Mouse (Mus musculus): ENCODE results near the gene Lpcat2b. TPM values are rescaled to one million over a fixed set of nuclear protein-coding genes. Genes with fewer than 3 reads are reported as not detected.

Gene Lpcat2b
- polyA plus RNA-seq, 1 experiment from 2014 or later: not detected

DNA sequence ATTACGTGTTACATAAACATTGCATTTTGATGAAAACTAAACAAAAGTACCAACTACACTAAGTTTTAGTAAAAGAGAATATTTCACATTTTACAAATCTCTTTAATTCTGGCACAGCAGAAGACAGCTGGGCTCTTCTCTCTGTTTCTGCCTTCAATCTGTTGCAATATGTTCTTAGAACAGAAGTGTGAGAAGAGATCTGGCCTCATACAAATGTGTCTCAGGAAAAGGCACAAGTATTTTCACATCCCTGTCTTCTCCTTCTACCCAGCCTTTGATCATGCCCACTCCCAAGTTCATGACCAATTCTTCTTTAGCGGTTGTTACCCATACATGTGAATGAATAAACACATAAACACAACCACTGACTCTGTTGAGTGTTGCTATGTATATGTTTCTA lies 16.3 kb upstream of the Lpcat2b start:
- H3K36me3 ChIP-seq: no peaks in the 10 kb centered on the region
- no peak overlapping the region for H3K27ac ChIP-seq
- ATAC-seq (ENCODE audit: low FRiP score): no peak
- H3K9me3 ChIP-seq: no peaks in the 10 kb centered on the region
- no peak overlapping the region for H3K9ac ChIP-seq
- WGBS: 87% methylated on average over 2 of the region's 2 CpGs
- no peaks in the 10 kb centered on the region for H3K4me1 ChIP-seq (replicated peaks)
- H3K4me2 ChIP-seq: no peak overlapping the region
- H3K4me3 ChIP-seq: no peak overlapping the region
- no peaks in the 10 kb centered on the region for H3K27me3 ChIP-seq

DNA sequence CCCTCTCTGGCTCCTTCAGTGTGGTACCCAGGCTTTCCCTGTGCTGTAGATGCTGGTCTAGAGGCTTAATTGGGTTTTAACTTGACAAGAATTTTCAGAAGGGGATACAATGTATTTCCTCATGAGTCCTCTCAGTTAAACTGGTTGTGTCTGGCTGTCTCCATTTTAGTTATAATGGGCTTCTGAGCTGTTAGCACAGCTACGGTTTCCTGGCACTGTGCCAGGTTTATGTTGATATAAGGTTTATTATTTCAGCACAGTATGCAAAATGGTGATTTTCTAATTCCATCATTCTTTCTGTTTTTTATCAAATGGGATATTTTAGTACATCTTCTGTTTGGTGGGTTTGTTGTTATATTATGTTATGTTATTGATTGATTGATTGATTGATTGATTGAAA lies 9.7 kb upstream of the Lpcat2b start:
- H3K4me3 ChIP-seq: no peak overlapping the region
- H3K4me1 ChIP-seq (replicated peaks): no peaks in the 10 kb centered on the region
- ATAC-seq (ENCODE audit: low FRiP score): no peak
- no peak overlapping the region for H3K27ac ChIP-seq
- H3K4me2 ChIP-seq: no peak overlapping the region
- H3K36me3 ChIP-seq: no peaks in the 10 kb centered on the region
- no peaks in the 10 kb centered on the region for H3K27me3 ChIP-seq
- 64% methylated on average over 1 of the region's 1 CpGs for WGBS
- no peak overlapping the region for H3K9ac ChIP-seq
- no peaks in the 10 kb centered on the region for H3K9me3 ChIP-seq

DNA sequence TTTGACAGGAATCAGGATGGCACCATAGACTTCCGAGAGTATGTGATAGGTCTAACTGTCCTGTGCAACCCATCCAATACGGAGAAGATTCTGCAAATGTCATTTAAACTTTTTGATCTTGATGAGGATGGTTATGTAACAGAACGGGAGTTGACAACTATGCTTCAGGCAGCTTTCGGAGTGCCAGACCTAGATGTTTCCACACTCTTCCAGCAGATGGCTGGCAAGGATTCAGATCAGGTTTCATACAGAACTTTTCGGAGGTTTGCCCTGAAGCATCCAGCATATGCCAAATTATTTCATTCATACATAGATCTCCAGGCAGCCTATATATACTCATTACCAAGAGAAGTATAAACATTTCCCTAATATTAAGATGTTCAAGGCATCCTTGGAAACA lies 2.7 kb downstream of the Lpcat2b start:
- 91% methylated on average over 5 of the region's 5 CpGs for WGBS
- H3K4me2 ChIP-seq: no peak overlapping the region
- ATAC-seq (ENCODE audit: low FRiP score): no peak
- H3K27me3 ChIP-seq: peaks cover 4% of the 10 kb centered on the region; the same call in 1 of the 2 replicates
- no peak overlapping the region for H3K9ac ChIP-seq
- H3K9me3 ChIP-seq: no peaks in the 10 kb centered on the region
- peaks cover 12% of the 10 kb centered on the region for H3K4me1 ChIP-seq (replicated peaks)
- no peak overlapping the region for H3K4me3 ChIP-seq
- H3K27ac ChIP-seq: no peak overlapping the region
- no peaks in the 10 kb centered on the region for H3K36me3 ChIP-seq

DNA sequence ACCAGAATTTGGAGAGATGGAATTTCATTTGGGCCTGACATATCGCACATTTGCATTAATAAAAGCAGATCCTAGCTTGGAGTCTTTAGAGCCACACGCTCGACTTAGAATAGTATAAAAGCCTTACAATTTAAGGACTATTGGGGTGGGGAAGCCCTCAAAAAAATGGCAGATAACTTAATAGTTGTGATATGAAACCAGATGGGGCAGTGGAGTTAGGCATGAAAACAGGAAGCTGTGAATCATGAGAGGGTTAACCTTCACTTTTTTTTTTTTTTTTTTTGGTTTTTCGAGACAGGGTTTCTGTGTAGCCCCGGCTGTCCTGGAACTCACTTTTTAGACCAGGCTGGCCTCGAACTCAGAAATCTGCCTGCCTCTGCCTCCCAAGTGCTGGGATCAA lies 4.8 kb downstream of the Lpcat2b start:
- Histone ChIP-seq H3K36me3 (no peaks in the 10 kb centered on the region), H3K9ac (no peak overlapping the region), H3K27ac (no peak overlapping the region), H3K4me2 (no peak overlapping the region), H3K27me3 (peaks cover 4% of the 10 kb centered on the region; the same call in 1 of the 2 replicates), H3K4me1 (replicated peaks) (peaks cover 14% of the 10 kb centered on the region), H3K9me3 (no peaks in the 10 kb centered on the region), H3K4me3 (no peak overlapping the region)
- 87% methylated on average over 6 of the region's 6 CpGs for WGBS
- no peak for ATAC-seq (ENCODE audit: low FRiP score)

DNA sequence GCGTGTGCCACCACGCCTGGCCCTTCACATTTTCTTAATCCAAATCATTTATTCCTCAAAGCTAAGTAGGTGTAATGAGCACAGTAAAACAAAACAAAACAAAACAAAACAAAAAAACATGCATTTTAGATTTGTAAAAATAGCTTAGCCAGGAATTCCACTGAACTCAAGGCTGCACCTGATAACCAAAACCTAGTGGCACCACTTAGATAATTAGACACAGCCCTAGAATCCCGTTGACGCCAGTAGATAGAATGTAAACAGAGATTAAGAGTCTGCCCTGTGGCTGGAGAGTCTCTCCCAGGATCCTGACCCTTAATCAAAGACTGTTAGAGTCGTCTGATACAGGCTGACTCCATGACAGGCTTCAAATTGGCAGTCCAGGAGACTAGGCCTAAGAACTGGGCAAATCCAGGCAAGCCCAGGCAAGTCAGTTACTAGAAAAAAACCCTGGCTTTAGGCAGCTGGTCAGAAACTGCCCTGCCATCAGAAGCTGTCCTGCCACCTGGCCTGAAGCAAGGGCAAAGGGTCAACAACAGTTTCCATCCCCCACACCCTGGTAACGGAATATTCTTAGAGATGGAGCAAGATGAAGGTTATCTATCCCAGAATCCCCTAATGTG lies 5.3 kb downstream of the Lpcat2b start:
- no peak overlapping the region for H3K4me2 ChIP-seq
- ATAC-seq (ENCODE audit: low FRiP score): no peak
- no peaks in the 10 kb centered on the region for H3K9me3 ChIP-seq
- H3K36me3 ChIP-seq: no peaks in the 10 kb centered on the region
- H3K27ac ChIP-seq: no peak overlapping the region
- H3K27me3 ChIP-seq: peaks cover 4% of the 10 kb centered on the region; the same call in 1 of the 2 replicates
- peaks cover 14% of the 10 kb centered on the region for H3K4me1 ChIP-seq (replicated peaks)
- H3K9ac ChIP-seq: no peak overlapping the region
- no peak overlapping the region for H3K4me3 ChIP-seq
- 87% methylated on average over 6 of the region's 6 CpGs for WGBS

DNA sequence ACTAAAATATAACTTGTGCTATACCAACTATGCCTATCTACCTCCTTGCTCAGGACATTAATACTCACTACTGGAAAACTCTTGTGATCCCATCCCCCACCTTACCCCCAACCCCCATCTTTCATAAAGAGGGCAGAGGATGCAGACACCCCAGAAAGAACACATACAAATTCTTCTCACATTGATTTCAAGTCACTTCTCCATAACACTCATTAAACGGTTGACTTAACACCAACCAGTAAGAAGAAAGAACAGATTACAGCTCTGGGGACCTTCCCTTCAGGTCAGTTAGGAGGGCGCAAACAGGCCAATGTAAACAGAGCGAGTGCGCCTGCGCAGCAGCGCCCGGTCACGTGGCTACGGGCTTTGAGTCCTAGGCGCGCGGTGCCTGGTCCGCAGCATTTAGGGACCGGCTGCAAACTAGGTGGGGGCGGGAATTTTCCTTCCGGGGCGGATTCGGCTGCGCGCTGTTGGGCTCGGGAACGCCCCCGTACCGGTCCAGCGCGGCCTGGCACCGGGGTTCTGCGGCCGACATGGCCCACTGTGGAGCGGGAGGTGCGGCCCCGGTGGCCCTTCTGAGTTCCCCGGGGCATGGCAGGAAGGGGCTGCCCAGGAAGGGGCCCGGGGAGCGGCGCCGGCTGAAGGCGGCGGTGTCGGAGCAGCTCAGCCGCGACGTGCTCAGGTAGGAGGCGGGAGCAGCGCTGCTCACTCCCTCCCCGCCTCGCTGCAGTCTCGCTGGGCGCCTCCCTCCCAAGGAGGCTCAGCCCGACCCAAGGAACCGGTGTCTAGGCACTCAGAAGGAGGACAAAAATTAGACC lies 6.3 kb downstream of the Lpcat2b start, which contains the start of gene Btbd8:
Btbd8 (plus strand) TSS at position 534 of the 818 bp plus-strand sequence.
- Histone ChIP-seq H3K9ac (peak within 1 kb of the TSS; percentile 95), H3K4me3 (peak within 1 kb of the TSS; percentile 87), H3K36me3 (no peaks in the 10 kb centered on the region), H3K27me3 (peaks cover 3% of the 10 kb centered on the region; the same call in 1 of the 2 replicates), H3K4me1 (replicated peaks) (peaks cover 14% of the 10 kb centered on the region), H3K9me3 (no peaks in the 10 kb centered on the region), H3K4me2 (peak within 1 kb of the TSS; percentile 66), H3K27ac (peak within 1 kb of the TSS; percentile 92)
- ATAC-seq (ENCODE audit: low FRiP score): peak; percentile 96
- WGBS: under 1% methylated on average over 51 of the region's 51 CpGs

DNA sequence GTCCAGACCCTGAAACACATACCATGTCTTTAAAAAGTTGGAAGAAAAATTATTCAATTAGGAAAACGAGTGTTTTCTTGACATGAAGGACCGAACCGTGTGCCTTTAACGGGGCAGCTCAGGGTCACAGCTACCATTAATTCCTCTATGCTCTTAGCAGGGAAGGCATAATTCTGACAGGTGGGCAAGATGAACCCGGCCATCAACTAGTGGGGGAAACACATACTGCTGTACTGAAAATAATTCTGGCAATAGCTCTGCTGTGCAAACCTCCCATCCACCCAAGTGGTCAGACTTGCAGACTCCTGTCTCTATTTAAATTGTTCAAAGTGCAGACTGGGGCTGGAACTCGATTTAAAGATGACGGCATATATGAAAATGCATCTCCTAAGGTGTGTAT lies 7.0 kb downstream of the Lpcat2b start:
- WGBS: 26% methylated on average over 7 of the region's 7 CpGs
- peak overlapping the region; percentile 87 for H3K4me3 ChIP-seq

DNA sequence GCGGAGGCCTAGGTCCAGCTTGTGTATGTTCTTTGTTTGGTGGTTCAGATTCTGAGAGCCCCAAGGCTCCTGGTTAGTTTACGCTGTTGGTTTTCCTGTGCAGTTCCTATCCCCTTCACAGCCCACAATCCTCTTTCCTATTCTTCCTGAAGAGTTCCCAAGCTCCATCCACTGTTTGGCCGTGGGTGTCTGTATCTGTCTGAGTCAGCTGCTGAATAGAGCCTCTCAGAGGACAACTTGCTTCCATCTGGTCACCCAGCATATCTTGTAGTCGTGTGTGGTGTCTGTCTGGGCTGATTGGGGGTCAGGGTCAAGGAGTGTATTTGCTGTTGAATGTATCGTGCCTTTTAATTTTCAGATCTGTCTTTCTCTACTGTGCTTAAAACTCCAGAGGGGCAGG lies 10.5 kb downstream of the Lpcat2b start:
- Histone ChIP-seq H3K36me3 (no peaks in the 10 kb centered on the region), H3K4me1 (replicated peaks) (peaks cover 14% of the 10 kb centered on the region), H3K4me2 (no peak overlapping the region), H3K27ac (no peak overlapping the region), H3K9me3 (no peaks in the 10 kb centered on the region), H3K4me3 (no peak overlapping the region), H3K27me3 (no peaks in the 10 kb centered on the region), H3K9ac (no peak overlapping the region)
- WGBS: 85% methylated on average over 5 of the region's 5 CpGs
- no peak for ATAC-seq (ENCODE audit: low FRiP score)

More for the DNA sequence above, 7.0 kb downstream of the Lpcat2b start:
- Histone ChIP-seq H3K9ac (peak overlapping the region; percentile 95), H3K4me1 (replicated peaks) (peaks cover 14% of the 10 kb centered on the region), H3K36me3 (no peaks in the 10 kb centered on the region), H3K27me3 (no peaks in the 10 kb centered on the region), H3K27ac (peak overlapping the region; percentile 92), H3K9me3 (no peaks in the 10 kb centered on the region), H3K4me2 (peak overlapping the region; percentile 66)
- ATAC-seq (ENCODE audit: low FRiP score): peak; percentile 35; the same call in 1 of the 2 replicates

DNA sequence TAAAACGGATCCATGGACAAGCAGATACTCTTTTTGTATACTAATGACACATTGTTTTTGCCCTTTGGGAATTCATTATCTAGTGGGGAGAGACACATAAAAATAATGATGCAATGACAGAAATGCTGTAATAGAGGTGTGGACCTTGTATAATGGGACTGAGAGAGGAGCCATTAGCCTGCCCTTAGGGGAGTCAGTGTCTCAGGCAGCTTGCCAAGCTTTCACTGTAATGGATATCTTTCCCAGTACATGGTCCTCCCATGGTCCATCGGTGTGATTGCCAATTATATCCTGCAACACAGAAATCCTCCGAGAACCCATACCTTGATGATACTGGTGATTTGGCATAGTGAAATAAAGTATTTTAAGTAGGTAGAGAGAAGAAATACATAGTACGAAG lies 12.9 kb downstream of the Lpcat2b start:
- no peak for ATAC-seq (ENCODE audit: low FRiP score)
- no peaks in the 10 kb centered on the region for H3K36me3 ChIP-seq
- H3K4me3 ChIP-seq: no peak overlapping the region
- no peaks in the 10 kb centered on the region for H3K27me3 ChIP-seq
- 76% methylated on average over 4 of the region's 4 CpGs for WGBS
- H3K4me2 ChIP-seq: no peak overlapping the region
- H3K4me1 ChIP-seq (replicated peaks): peaks cover under 1% of the 10 kb centered on the region; the same call in 1 of the 2 replicates
- no peaks in the 10 kb centered on the region for H3K9me3 ChIP-seq
- no peak overlapping the region for H3K9ac ChIP-seq
- 0 out of 2 replicates have a peak overlapping the region, but pooled peaks have one; percentile 48 for H3K27ac ChIP-seq

DNA sequence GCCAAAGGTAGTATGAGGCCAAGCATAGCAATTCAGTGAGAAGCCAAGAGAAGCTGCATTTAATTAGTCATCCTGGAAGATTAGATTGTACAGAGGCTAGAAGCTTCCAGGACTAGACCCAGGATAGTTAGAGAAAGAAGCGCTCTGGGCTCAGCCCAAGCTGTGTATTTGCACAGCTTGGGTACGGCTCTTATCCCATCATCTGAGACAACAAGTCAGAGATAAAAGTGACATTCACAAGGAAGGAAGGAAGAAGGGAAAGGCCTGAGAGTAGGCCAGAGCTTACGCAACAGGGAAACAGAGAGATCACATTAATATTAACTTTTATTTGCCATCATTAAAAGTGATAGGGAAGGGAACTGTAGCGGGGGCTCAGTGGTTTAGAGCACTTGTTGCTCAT lies 16.6 kb downstream of the Lpcat2b start:
- 90% methylated on average over 4 of the region's 4 CpGs for WGBS
- no peak for ATAC-seq (ENCODE audit: low FRiP score)
- Histone ChIP-seq H3K36me3 (no peaks in the 10 kb centered on the region), H3K4me2 (no peak overlapping the region), H3K27ac (no peak overlapping the region), H3K9ac (no peak overlapping the region), H3K4me1 (replicated peaks) (no peaks in the 10 kb centered on the region; the same call in 1 of the 2 replicates), H3K4me3 (no peak overlapping the region), H3K9me3 (no peaks in the 10 kb centered on the region), H3K27me3 (no peaks in the 10 kb centered on the region)

DNA sequence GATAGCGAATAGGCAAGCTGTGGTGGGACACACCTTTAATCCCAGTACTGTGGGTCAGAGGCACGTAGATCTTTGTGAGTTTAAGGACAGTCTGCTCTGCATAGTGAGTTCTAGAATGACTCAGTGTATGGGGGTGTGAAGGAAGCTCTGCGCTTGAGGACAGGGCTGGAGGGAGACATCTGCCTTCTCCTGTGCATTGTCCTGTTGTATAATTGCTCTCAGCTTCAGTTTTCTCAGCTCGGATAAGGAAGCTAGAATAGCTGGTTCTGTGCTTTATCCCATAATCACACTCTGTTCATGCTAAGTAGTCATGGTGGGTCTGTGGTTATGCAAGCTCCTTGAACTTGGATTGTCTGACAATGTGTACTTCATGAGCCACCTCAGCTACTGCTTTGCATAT lies 17.4 kb downstream of the Lpcat2b start:
- no peak for ATAC-seq (ENCODE audit: low FRiP score)
- no peaks in the 10 kb centered on the region for H3K27me3 ChIP-seq

DNA sequence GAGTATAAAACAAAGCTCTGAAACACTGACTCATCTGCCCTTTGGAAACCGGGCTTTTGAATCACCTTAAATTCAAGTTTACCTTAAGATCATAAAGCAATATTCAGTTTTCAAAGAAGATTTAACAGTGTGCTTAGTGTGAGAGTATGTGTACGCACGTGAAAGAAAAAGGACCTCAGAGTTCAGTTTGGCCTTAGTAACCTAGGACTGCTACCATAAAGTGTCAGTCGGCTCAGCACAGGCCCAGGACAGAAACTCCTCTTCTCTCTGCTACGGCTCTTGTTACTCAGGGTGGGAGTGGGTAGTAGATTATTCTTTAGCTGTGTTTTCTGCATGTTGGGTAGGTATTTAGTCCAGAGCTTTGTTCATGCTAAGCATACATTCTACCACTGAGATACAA lies 18.3 kb downstream of the Lpcat2b start:
- Histone ChIP-seq H3K4me3 (no peak overlapping the region), H3K27me3 (no peaks in the 10 kb centered on the region), H3K4me1 (replicated peaks) (no peaks in the 10 kb centered on the region), H3K9me3 (no peaks in the 10 kb centered on the region), H3K9ac (no peak overlapping the region), H3K4me2 (no peak overlapping the region), H3K36me3 (0 out of 2 replicates have a peak, but pooled peaks cover 3% of the 10 kb centered on the region), H3K27ac (no peak overlapping the region)
- 89% methylated on average over 5 of the region's 5 CpGs for WGBS
- no peak for ATAC-seq (ENCODE audit: low FRiP score)

More for the DNA sequence above, 17.4 kb downstream of the Lpcat2b start:
- H3K36me3 ChIP-seq: 0 out of 2 replicates have a peak, but pooled peaks cover 3% of the 10 kb centered on the region
- H3K9me3 ChIP-seq: no peaks in the 10 kb centered on the region
- H3K4me1 ChIP-seq (replicated peaks): no peaks in the 10 kb centered on the region; the same call in 1 of the 2 replicates
- 89% methylated on average over 4 of the region's 4 CpGs for WGBS
- no peak overlapping the region for H3K27ac ChIP-seq
- no peak overlapping the region for H3K4me2 ChIP-seq
- no peak overlapping the region for H3K4me3 ChIP-seq
- no peak overlapping the region for H3K9ac ChIP-seq
